Mouse (Mus musculus) hindbrain, embryonic 15.5 days (tissue): ENCODE data around the gene Mt3. TPM values are rescaled to one million over a fixed set of nuclear protein-coding genes. Genes with fewer than 3 reads are reported as not detected.

ENCODE experiments used
- ATAC-seq: fragments of 200-750 bp; cut with Nextera tagmentation; 2 replicates; pipeline ENCODE4 v1.8.0; 2017; ENCODE audit warnings: low read depth, moderate number of reproducible peaks, moderate TSS enrichment; ENCODE audit not compliant: low FRiP score
- H3K27ac ChIP-seq: fragments of 300-500 bp; sonication (generic); replicated peaks from 2 replicates; pipeline ENCODE4 v1.5.1; 2015; ENCODE audit warnings: mild to moderate bottlenecking, inconsistent platforms
- H3K27me3 ChIP-seq: fragments of 300-500 bp; sonication (generic); 2 replicates; pipeline ENCODE4 v1.6.1; 2015; ENCODE audit warnings: control low read depth, inconsistent platforms
- H3K36me3 ChIP-seq: fragments of 300-500 bp; sonication (generic); 2 replicates; pipeline ENCODE4 v1.6.1; 2015; ENCODE audit warnings: control low read depth, inconsistent platforms
- H3K4me1 ChIP-seq: fragments of 300-500 bp; sonication (generic); replicated peaks from 2 replicates; pipeline ENCODE4 v1.6.1; 2015; ENCODE audit warnings: control low read depth, inconsistent platforms
- H3K4me2 ChIP-seq: fragments of 300-500 bp; sonication (generic); 2 replicates; pipeline ENCODE4 v1.6.1; 2015; ENCODE audit warnings: moderate library complexity, mild to moderate bottlenecking, inconsistent platforms
- H3K4me3 ChIP-seq: fragments of 300-500 bp; sonication (generic); 2 replicates; pipeline ENCODE4 v1.5.1; 2015; ENCODE audit warnings: mild to moderate bottlenecking, inconsistent platforms
- H3K9ac ChIP-seq: fragments of 300-500 bp; sonication (generic); 2 replicates; pipeline ENCODE4 v1.6.1; 2015; ENCODE audit warnings: inconsistent platforms
- H3K9me3 ChIP-seq: fragments of 300-500 bp; sonication (generic); 2 replicates; pipeline ENCODE4 v1.6.1; 2016; ENCODE audit warnings: control low read depth, inconsistent platforms
- WGBS: fragments of 180-500 bp; shearing (Covaris S2); methylation state at CpG from one replicate; pipeline ENCODE4 v1.1.7; 2015; 5-methylcytosine and 5-hydroxymethylcytosine counted together
- polyA plus RNA-seq: library from polyadenylated mRNA; unstranded; fragments of >200 nt; fragmentation: Nextera tagmentation; extraction: Ambion mirVana; gene quantifications from 2 replicates; pipeline ENCODE4 v1.2.1, GENCODE M21; 2015

Mt3 gene
- polyA plus RNA-seq: 211 and 230 TPM in 2 replicates

DNA sequence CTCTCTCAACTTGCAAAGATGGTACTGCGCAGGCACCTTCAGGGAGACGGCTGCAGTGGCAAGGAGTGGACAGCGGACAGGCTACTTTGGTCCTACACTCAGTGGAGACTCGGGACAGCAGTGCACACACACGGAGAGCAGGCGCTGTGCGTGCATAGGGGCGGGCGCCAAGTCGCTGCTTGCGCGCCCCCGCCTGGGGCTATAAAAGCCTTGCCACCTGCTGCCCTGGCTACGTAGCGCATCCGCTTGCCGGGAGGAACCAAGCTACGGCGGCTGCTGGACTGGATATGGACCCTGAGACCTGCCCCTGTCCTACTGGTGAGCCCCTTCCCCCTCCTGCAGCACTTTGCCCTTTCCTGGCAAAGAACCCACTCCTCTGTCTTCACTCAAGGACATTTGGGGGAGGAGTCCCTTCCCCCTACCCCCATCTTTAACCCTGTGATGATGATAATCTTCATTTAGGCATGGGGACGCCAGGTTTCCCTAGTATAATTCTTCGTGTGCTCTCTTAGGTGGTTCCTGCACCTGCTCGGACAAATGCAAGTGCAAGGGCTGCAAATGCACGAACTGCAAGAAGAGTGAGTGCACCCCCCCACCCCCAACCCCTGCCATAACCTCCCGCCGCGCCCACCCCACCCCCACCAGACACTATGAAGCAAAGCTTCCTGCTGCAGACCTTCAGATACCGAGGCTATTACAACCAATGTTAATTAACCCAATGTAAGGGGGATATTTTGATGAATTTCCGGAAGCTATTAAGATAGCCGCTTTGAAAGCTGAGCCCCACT, at the start of gene Mt3:
TSS of gene Mt3 (plus strand) at position 95 of the 788 bp plus-strand sequence.
- peak within 1 kb of the TSS; percentile 44 for H3K9ac ChIP-seq
- peak within 1 kb of the TSS; percentile 88 for H3K4me2 ChIP-seq
- H3K4me1 ChIP-seq: peaks cover 21% of the 10 kb centered on the region
- 2% methylated on average over 29 of the region's 29 CpGs for WGBS
- H3K27me3 ChIP-seq: peaks cover 4% of the 10 kb centered on the region; the same call in 1 of the 2 replicates
- H3K36me3 ChIP-seq: no peaks in the 10 kb centered on the region
- peak; percentile 90 for ATAC-seq
- peak within 1 kb of the TSS; percentile 45 for H3K4me3 ChIP-seq
- H3K27ac ChIP-seq: peak within 1 kb of the TSS; percentile 67
- H3K9me3 ChIP-seq: no peaks in the 10 kb centered on the region

DNA sequence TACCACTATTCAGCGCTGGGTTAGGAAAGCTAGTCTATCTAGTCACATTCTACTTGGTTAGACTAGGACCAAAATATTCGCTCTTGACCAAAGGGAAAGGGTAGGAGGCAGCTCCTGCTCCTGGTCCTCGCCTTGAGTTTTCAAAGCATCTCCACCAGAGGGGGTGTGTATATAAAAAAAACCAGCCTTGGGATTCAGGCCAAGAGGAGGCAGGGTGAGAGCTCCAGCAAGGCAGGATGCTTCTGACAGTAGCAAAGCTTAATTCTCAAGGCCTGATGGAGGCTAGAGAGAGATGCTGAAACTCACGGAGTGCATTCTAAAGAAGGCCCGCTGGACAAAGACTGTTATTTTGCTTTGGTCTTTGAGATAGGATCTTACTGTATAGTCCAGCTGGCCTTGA, 48.3 kb upstream of the Mt3 start:
- Histone ChIP-seq H3K36me3 (no peaks in the 10 kb centered on the region), H3K4me2 (no peak overlapping the region), H3K27me3 (no peaks in the 10 kb centered on the region), H3K4me3 (no peak overlapping the region), H3K9me3 (no peaks in the 10 kb centered on the region), H3K4me1 (peaks cover under 1% of the 10 kb centered on the region), H3K9ac (no peak overlapping the region), H3K27ac (no peak overlapping the region)
- WGBS: 53% methylated on average over 5 of the region's 5 CpGs
- no peak for ATAC-seq

DNA sequence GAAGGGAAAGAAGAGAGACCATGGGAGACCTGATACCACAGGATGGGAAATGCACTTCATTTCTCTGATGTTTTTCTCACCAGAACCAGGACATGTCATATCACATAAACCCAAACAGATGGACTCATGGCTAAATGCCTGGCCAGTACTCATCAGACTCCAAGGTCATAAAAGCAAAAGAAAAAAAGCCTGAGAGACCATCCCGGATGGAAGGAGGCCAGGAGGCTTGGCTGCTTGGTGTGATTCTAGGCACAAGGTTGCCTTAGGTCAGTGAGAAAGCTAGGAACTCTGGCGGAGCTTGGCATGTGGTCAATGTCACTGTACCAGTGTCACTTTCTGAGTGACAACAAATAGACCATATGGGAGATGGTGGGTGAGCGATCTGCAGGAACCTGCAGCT, 44.5 kb upstream of the Mt3 start:
- Histone ChIP-seq H3K9ac (no peak overlapping the region), H3K4me3 (no peak overlapping the region), H3K9me3 (no peaks in the 10 kb centered on the region), H3K4me1 (no peaks in the 10 kb centered on the region), H3K27me3 (no peaks in the 10 kb centered on the region), H3K27ac (no peak overlapping the region), H3K36me3 (no peaks in the 10 kb centered on the region), H3K4me2 (no peak overlapping the region)
- no peak for ATAC-seq
- 83% methylated on average over 3 of the region's 3 CpGs for WGBS

DNA sequence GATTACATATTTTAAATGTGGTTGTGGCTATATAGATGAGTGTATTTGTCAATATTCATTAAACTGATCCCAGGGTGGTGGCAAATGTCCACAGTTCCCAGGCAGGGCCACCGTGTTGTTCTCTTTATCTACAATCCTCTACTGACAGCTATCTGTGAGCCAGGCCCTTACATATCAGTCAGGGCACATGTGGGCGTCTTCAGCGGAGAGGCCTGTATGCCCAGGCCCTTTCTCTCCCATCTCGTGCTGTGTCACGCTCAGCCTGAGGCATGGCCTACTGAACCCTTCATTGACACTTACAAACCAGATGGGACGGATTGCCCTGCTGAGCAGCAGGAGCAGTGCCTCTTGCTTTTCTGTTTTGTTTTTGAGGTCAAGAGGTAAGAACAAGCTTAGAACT, 43.0 kb upstream of the Mt3 start:
- Histone ChIP-seq H3K9me3 (no peaks in the 10 kb centered on the region), H3K4me3 (no peak overlapping the region), H3K27me3 (no peaks in the 10 kb centered on the region), H3K27ac (no peak overlapping the region), H3K4me2 (no peak overlapping the region), H3K9ac (no peak overlapping the region), H3K36me3 (no peaks in the 10 kb centered on the region), H3K4me1 (no peaks in the 10 kb centered on the region)
- WGBS: 71% methylated on average over 6 of the region's 6 CpGs
- no peak for ATAC-seq

DNA sequence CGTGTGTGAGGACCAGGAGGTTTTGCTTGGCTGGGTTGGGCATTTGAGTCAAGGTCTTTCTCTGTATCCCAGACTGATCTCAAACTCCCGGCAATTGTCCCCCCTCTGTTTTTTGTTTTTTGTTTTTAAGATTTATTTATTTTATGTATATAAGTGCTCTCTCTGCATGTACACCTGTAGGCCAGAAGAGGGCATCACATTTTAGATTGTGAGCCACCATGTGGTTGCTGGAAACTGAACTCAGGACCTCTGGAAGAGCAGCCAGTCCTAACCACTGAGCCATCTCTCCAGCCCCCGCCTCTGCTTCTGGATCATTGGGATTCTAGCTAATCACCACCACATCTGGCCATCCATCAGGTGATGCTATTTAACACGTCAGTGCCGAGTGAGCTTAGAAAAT, 42.6 kb upstream of the Mt3 start:
- no peaks in the 10 kb centered on the region for H3K4me1 ChIP-seq
- no peaks in the 10 kb centered on the region for H3K9me3 ChIP-seq
- H3K36me3 ChIP-seq: no peaks in the 10 kb centered on the region
- no peak overlapping the region for H3K4me2 ChIP-seq
- H3K27me3 ChIP-seq: no peaks in the 10 kb centered on the region
- WGBS: 75% methylated on average over 5 of the region's 5 CpGs
- ATAC-seq: no peak
- H3K9ac ChIP-seq: no peak overlapping the region
- H3K27ac ChIP-seq: no peak overlapping the region
- H3K4me3 ChIP-seq: no peak overlapping the region

DNA sequence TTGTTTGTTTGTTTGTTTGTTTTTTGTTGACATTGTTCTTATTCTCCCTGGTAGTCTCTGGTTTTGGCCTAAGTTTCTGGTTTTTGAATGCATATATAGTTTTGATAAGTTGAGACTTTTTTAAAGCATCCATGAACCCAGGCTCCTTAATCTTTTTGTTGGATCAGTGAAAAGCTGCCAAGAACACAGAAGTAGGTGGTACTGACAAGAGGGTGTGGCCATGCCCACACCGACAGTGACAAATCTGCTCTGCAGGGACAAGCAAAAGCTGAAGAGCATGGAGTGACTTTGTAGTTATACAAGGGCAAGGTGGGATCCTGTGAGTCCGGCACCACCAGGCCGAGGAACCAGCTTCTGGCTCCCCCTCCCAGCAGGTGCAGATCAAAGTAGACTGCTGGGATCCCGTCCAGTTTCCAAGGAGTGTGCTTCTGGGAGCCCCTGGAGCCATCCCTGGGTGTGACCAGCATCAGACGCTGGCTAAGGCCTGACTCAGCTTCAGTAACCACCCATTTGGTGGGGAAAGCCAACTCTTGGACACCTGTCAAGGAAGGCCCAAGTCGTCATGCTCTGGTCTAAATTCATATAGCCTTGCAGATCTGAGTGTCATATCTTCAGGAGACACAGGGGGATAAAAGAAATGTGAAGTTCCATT, 41.8 kb upstream of the Mt3 start:
- Histone ChIP-seq H3K4me1 (no peaks in the 10 kb centered on the region), H3K4me3 (no peak overlapping the region), H3K27ac (no peak overlapping the region), H3K36me3 (no peaks in the 10 kb centered on the region), H3K27me3 (no peaks in the 10 kb centered on the region), H3K9me3 (no peaks in the 10 kb centered on the region), H3K9ac (no peak overlapping the region), H3K4me2 (no peak overlapping the region)
- WGBS: 57% methylated on average over 6 of the region's 6 CpGs
- ATAC-seq: no peak

DNA sequence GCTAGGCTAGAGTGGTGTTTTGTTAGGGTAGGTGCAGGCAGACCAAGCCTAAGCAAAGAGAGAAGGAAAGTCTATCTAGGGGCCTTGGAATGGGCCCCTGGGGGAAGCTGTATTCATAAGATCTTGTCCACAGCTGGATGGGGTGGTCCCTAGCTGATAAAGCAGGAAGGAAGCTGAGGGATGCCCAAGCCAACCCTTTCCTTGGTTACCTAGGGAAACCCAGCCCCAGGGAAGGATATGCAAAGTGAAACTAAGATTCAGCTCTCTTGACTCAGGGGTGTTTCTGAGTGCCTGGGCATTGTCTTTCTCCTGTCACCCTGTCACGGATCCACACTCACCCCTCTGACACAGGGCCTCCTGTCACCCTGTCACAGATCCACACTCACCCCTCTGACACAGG, 39.0 kb upstream of the Mt3 start:
- Histone ChIP-seq H3K27me3 (no peaks in the 10 kb centered on the region), H3K4me3 (no peak overlapping the region), H3K9ac (no peak overlapping the region), H3K4me1 (no peaks in the 10 kb centered on the region; the same call in 1 of the 2 replicates), H3K9me3 (no peaks in the 10 kb centered on the region), H3K4me2 (no peak overlapping the region), H3K27ac (no peak overlapping the region), H3K36me3 (no peaks in the 10 kb centered on the region)
- ATAC-seq: no peak
- WGBS: 46% methylated on average over 1 of the region's 1 CpGs

DNA sequence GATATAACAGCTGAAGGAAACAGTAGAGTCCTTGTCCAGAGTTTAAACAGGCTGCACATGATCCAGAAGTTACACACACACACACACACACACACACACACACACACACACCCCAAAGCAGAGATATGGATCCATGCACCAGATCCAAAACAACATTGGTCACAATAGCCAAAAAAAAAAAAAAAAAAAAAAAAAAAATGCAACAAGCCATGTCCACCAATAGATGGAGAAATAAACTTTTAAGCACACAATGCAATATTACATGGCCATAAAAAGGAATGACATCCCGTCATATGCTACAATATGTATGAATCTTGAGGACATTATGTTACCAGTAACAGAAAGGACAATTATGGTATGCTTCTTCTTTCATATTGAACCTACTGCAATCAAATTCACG, 38.4 kb upstream of the Mt3 start:
- Histone ChIP-seq H3K4me3 (no peak overlapping the region), H3K27ac (no peak overlapping the region), H3K9ac (no peak overlapping the region), H3K4me2 (no peak overlapping the region), H3K4me1 (peaks cover 5% of the 10 kb centered on the region), H3K36me3 (no peaks in the 10 kb centered on the region), H3K9me3 (no peaks in the 10 kb centered on the region), H3K27me3 (no peaks in the 10 kb centered on the region)
- 93% methylated on average over 2 of the region's 2 CpGs for WGBS
- no peak for ATAC-seq

DNA sequence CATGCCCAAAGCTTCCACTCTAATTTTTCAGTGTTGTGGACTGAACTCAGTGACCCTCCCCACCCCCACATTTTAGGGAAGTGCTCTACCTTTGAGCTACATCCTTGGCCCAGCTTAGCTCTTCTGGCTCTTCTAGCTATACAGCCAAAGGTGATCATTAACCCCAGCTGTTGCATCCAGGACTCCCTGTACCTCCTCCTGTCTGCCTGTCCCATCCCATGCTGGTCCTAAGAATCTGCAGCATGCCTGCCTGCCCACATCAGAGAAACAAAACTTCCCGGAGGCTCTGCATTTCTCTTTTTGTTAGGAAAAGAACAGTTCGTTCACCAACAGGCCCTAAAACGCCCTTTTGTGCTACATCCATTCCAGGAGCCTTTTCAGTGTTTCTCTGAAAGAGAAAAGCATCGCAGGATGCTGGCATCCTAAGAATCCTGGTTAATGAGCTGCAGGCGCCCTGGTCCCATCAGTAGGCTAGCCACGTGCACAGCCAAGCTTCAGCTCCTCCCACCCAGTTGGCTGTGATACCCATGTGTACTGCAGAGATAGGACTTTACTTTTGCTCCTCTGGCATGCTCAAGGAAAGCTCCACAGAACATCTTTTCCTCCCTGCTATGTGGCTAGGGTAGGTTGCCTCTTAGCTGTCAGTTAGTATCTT, 33.5 kb upstream of the Mt3 start:
- peak; percentile 90; the same call in 1 of the 2 replicates for ATAC-seq
- H3K4me3 ChIP-seq: no peak overlapping the region
- no peaks in the 10 kb centered on the region for H3K36me3 ChIP-seq
- peaks cover 10% of the 10 kb centered on the region for H3K4me1 ChIP-seq
- H3K27me3 ChIP-seq: no peaks in the 10 kb centered on the region
- 3% methylated on average over 6 of the region's 6 CpGs for WGBS
- no peaks in the 10 kb centered on the region for H3K9me3 ChIP-seq
- H3K27ac ChIP-seq: peak overlapping the region; percentile 81
- H3K4me2 ChIP-seq: peak overlapping the region; percentile 30
- no peak overlapping the region for H3K9ac ChIP-seq

DNA sequence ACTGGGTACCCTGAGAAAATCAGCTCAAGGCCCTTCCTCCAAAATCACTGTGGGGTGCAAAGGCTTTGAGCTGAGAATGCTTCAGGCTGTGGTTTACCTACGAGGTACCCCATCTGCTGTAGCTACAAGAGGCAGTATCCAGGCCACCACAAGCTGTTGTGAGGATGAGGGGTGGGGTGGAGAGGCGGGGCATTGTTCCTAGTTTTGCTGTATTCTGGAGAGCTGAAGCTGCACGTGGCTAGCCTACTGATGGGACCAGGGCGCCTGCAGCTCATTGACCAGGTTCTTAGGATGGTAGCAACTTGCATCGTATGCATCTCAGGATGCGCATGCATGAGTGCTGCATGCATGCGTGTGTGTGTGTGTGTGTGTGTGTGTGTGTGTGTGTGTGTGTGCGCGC, 30.8 kb upstream of the Mt3 start:
- H3K27ac ChIP-seq: no peak overlapping the region
- no peaks in the 10 kb centered on the region for H3K9me3 ChIP-seq
- ATAC-seq: no peak
- H3K4me2 ChIP-seq: no peak overlapping the region
- no peaks in the 10 kb centered on the region for H3K27me3 ChIP-seq
- H3K4me3 ChIP-seq: no peak overlapping the region
- WGBS: 74% methylated on average over 9 of the region's 9 CpGs
- H3K4me1 ChIP-seq: peaks cover 10% of the 10 kb centered on the region
- H3K9ac ChIP-seq: no peak overlapping the region
- H3K36me3 ChIP-seq: no peaks in the 10 kb centered on the region

DNA sequence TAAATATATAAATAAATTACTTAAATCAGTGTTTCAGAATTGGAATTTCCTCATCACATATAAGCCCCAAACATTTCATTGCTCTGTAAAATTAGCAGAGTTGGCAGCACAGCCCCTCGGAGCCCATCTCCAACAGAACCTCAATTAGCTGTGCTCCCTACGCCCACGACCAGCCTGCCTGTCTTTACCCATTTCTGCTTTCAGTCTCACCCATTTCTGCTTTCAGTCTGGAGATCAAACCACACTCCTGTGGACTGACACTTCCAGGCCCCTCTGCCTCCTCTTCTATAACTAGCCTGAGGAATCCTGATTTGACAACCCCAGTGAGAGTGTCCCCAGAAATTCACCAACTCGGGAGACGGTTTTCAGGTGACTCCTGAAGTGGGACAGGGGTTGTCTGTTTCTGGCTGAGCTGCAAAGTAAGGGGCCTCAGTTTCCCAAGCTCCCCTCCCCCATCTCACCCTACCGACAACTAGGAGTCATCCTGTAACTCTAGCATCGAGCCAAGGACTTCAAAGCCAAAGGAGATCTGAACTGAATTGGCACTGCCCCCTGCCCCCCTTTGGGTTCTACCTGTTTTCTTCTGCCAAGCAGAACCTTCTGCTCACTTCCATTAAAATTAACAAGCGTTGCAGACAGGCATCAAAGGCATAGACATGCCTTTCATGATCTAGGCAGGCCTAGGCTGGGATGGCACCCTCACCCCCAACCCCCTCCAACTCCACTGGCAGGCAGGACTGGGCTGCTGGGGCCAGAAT, 29.5 kb upstream of the Mt3 start:
- 51% methylated on average over 8 of the region's 8 CpGs for WGBS
- Histone ChIP-seq H3K9ac (no peak overlapping the region), H3K36me3 (no peaks in the 10 kb centered on the region), H3K4me2 (no peak overlapping the region), H3K27me3 (no peaks in the 10 kb centered on the region), H3K4me3 (no peak overlapping the region), H3K9me3 (no peaks in the 10 kb centered on the region), H3K4me1 (peaks cover 15% of the 10 kb centered on the region), H3K27ac (no peak overlapping the region)
- ATAC-seq: no peak
